ENCODE assay signal across 18 mouse cellular contexts in genomic region chr4:26766235-26767228, GRCm38 (mm10).
DNase-seq lines count a peak whose midpoint lies in the region; ATAC-seq and TF ChIP-seq lines count a peak whose summit lies in the region.
"Had no signal": no experiment of that assay in that cellular context is flagged by ENCODE, and none has a peak within 500 bp of the region (broad histone marks: within the 10 kb centered on the region; RNA-seq: fewer than 3 reads in every experiment).

No protein-coding gene starts in this region.

- no peak overlapping the region; the same call in 1 of the 2 replicates for H3K4me2 ChIP-seq in forebrain, postnatal 0 days (ENCODE audit: low read depth)
- H3K4me2 ChIP-seq in forebrain, embryonic 11.5 days (ENCODE audit: low read depth, low read length, severe bottlenecking): peak overlapping the region; percentile 31; the same call in 1 of the 2 replicates
- H3K4me2 ChIP-seq in hindbrain, embryonic 15.5 days: peak overlapping the region; percentile 24
- H3K4me2 ChIP-seq in midbrain, postnatal 0 days (ENCODE audit: low read depth, low read length, poor library complexity, severe bottlenecking): peak overlapping the region; percentile 3; the same call in 1 of the 2 replicates
- H3K4me2 ChIP-seq: liver, embryonic 13.5 days had no signal

- no peaks in the 10 kb centered on the region for H3K36me3 ChIP-seq in forebrain, embryonic 10.5 days (replicated peaks)
- H3K36me3 ChIP-seq in forebrain, postnatal 0 days (ENCODE audit: insufficient read depth): no peaks in the 10 kb centered on the region
- no peaks in the 10 kb centered on the region for H3K36me3 ChIP-seq in forebrain, embryonic 11.5 days (ENCODE audit: control insufficient read depth, insufficient read depth, low read length)
- H3K36me3 ChIP-seq in hindbrain, embryonic 15.5 days: no peaks in the 10 kb centered on the region
- no peaks in the 10 kb centered on the region for H3K36me3 ChIP-seq in midbrain, postnatal 0 days (ENCODE audit: insufficient read depth, low read length)
- H3K36me3 ChIP-seq: liver, embryonic 13.5 days had no signal

- TF ChIP-seq CTCF in forebrain, postnatal 0 days (IDR thresholded peaks at IDR 0.05; ENCODE audit: low read depth): no peak
- TF ChIP-seq CTCF in midbrain, postnatal 0 days (IDR thresholded peaks at IDR 0.05): no peak

- H3K9ac ChIP-seq in forebrain, postnatal 0 days: no peak overlapping the region
- no peak overlapping the region for H3K9ac ChIP-seq in forebrain, embryonic 11.5 days (ENCODE audit: low read length)
- H3K9ac ChIP-seq in hindbrain, embryonic 15.5 days: no peak overlapping the region
- H3K9ac ChIP-seq in midbrain, postnatal 0 days (replicated peaks; ENCODE audit: low read length, poor library complexity, severe bottlenecking): no peak overlapping the region
- H3K9ac ChIP-seq: liver, embryonic 13.5 days had no signal

- DNase-seq in forebrain, embryonic 10.5 days (ENCODE audit: extremely low spot score, low spot score): no peak
- no peak for DNase-seq in forebrain, postnatal 0 days
- no peak for DNase-seq in forebrain, embryonic 11.5 days (ENCODE audit: low spot score)
- DNase-seq in midbrain, postnatal 0 days (ENCODE audit: low spot score): no peak
- no peak for DNase-seq in urinary bladder, postnatal 10 days (ENCODE audit: low spot score)
- DNase-seq in layer of hippocampus, postnatal 25 days (ENCODE audit: extremely low spot score in 1 of 2, low spot score in 1 of 2): no peak
- no peak for DNase-seq in gastrocnemius, adult 18-20 months (ENCODE audit: low spot score)
- DNase-seq: adrenal gland, postnatal 14 days; cerebellum, adult 11 months; heart, adult 2 months; heart, postnatal 14 days; kidney, adult 2 months; liver, embryonic 13.5 days; lung, postnatal 4 days; right cerebral cortex, adult 18-20 months had no signal

- peaks cover 42% of the 10 kb centered on the region for H3K27me3 ChIP-seq in forebrain, embryonic 10.5 days (ENCODE audit: poor library complexity, severe bottlenecking)
- H3K27me3 ChIP-seq in forebrain, postnatal 0 days (ENCODE audit: insufficient read depth, low read length): no peaks in the 10 kb centered on the region
- H3K27me3 ChIP-seq in forebrain, embryonic 11.5 days (ENCODE audit: control insufficient read depth, insufficient read depth, low read length): no peaks in the 10 kb centered on the region
- 0 out of 2 replicates have a peak, but pooled peaks cover 2% of the 10 kb centered on the region for H3K27me3 ChIP-seq in hindbrain, embryonic 15.5 days
- H3K27me3 ChIP-seq in midbrain, postnatal 0 days (ENCODE audit: insufficient read depth, low read length): peaks cover 14% of the 10 kb centered on the region
- H3K27me3 ChIP-seq: liver, embryonic 13.5 days had no signal

- H3K4me1 ChIP-seq in forebrain, embryonic 10.5 days: peaks cover 10% of the 10 kb centered on the region
- H3K4me1 ChIP-seq in forebrain, postnatal 0 days (ENCODE audit: insufficient read depth): no peaks in the 10 kb centered on the region
- 0 out of 2 replicates have a peak, but pooled peaks cover 2% of the 10 kb centered on the region for H3K4me1 ChIP-seq in forebrain, embryonic 11.5 days (replicated peaks; ENCODE audit: control insufficient read depth, insufficient read depth, low read length)
- H3K4me1 ChIP-seq in hindbrain, embryonic 15.5 days (replicated peaks): no peaks in the 10 kb centered on the region
- H3K4me1 ChIP-seq in midbrain, postnatal 0 days (ENCODE audit: insufficient read depth, low read length): no peaks in the 10 kb centered on the region
- H3K4me1 ChIP-seq: liver, embryonic 13.5 days had no signal

- H3K9me3 ChIP-seq in forebrain, embryonic 10.5 days: no peaks in the 10 kb centered on the region
- H3K9me3 ChIP-seq in forebrain, postnatal 0 days (ENCODE audit: low read length): no peaks in the 10 kb centered on the region
- no peaks in the 10 kb centered on the region for H3K9me3 ChIP-seq in forebrain, embryonic 11.5 days (ENCODE audit: control insufficient read depth, low read length)
- H3K9me3 ChIP-seq in hindbrain, embryonic 15.5 days: no peaks in the 10 kb centered on the region
- H3K9me3 ChIP-seq in midbrain, postnatal 0 days (ENCODE audit: low read length): no peaks in the 10 kb centered on the region
- H3K9me3 ChIP-seq: liver, embryonic 13.5 days had no signal

- H3K27ac ChIP-seq in forebrain, embryonic 10.5 days: no peak overlapping the region
- H3K27ac ChIP-seq in forebrain, postnatal 0 days (ENCODE audit: low read depth, low read length): no peak overlapping the region
- no peak overlapping the region for H3K27ac ChIP-seq in forebrain, embryonic 11.5 days (ENCODE audit: low read depth, low read length)
- H3K27ac ChIP-seq in hindbrain, embryonic 15.5 days (replicated peaks): no peak overlapping the region
- H3K27ac ChIP-seq in midbrain, postnatal 0 days (ENCODE audit: low read depth, low read length): no peak overlapping the region
- H3K27ac ChIP-seq: heart, adult 2 months; layer of hippocampus, adult 2 months; liver, embryonic 13.5 days had no signal

- 45% methylated on average over 16 of the region's 16 CpGs for WGBS in forebrain, embryonic 10.5 days
- WGBS in forebrain, postnatal 0 days: 19% methylated on average over 16 of the region's 16 CpGs
- 32% methylated on average over 16 of the region's 16 CpGs for WGBS in forebrain, embryonic 11.5 days
- WGBS in hindbrain, embryonic 15.5 days: 32% methylated on average over 16 of the region's 16 CpGs
- 17% methylated on average over 16 of the region's 16 CpGs for WGBS in midbrain, postnatal 0 days

- no peak for ATAC-seq in forebrain, postnatal 0 days
- peak; percentile 64 for ATAC-seq in forebrain, embryonic 11.5 days (replicated peaks; ENCODE audit: low FRiP score)
- ATAC-seq in hindbrain, embryonic 15.5 days (ENCODE audit: low FRiP score, low read depth): no peak
- peak; percentile 31; the same call in 1 of the 2 replicates for ATAC-seq in midbrain, postnatal 0 days (ENCODE audit: low FRiP score)

- peak overlapping the region; percentile 14; the same call in 1 of the 2 replicates for H3K4me3 ChIP-seq in forebrain, embryonic 10.5 days
- H3K4me3 ChIP-seq in forebrain, postnatal 0 days (ENCODE audit: low read depth, low read length): no peak overlapping the region
- H3K4me3 ChIP-seq in forebrain, embryonic 11.5 days (ENCODE audit: low read depth, low read length): no peak overlapping the region
- H3K4me3 ChIP-seq in hindbrain, embryonic 15.5 days: no peak overlapping the region
- H3K4me3 ChIP-seq in midbrain, postnatal 0 days (ENCODE audit: low read depth, low read length): no peak overlapping the region
- H3K4me3 ChIP-seq: heart, adult 2 months; layer of hippocampus, adult 2 months; liver, embryonic 13.5 days; myocyte had no signal

Comparison
In these comparisons a context has a peak if more than half of its experiments do, and no peak if none do; other contexts are left out.
1. ATAC-seq: peak in forebrain, embryonic 11.5 days (single experiment) and midbrain, postnatal 0 days (single experiment); none in forebrain, postnatal 0 days (single experiment) and hindbrain, embryonic 15.5 days (single experiment).